Mouse (Mus musculus): ENCODE results near the gene Cog4. TPM values are rescaled to one million over a fixed set of nuclear protein-coding genes. Genes with fewer than 3 reads are reported as not detected.
A peak's percentile ranks its signal among the peaks of the same experiment; 100 is the strongest.
"Not testable (repeated sequence)": the region's sequence is repeated elsewhere in the genome, so short reads cannot be mapped to it uniquely, and the experiment has no call there.

Cog4 gene
- total and polyA plus RNA-seq, 2 experiments from 2014 or later, result 50.9 to 51.0 TPM

DNA sequence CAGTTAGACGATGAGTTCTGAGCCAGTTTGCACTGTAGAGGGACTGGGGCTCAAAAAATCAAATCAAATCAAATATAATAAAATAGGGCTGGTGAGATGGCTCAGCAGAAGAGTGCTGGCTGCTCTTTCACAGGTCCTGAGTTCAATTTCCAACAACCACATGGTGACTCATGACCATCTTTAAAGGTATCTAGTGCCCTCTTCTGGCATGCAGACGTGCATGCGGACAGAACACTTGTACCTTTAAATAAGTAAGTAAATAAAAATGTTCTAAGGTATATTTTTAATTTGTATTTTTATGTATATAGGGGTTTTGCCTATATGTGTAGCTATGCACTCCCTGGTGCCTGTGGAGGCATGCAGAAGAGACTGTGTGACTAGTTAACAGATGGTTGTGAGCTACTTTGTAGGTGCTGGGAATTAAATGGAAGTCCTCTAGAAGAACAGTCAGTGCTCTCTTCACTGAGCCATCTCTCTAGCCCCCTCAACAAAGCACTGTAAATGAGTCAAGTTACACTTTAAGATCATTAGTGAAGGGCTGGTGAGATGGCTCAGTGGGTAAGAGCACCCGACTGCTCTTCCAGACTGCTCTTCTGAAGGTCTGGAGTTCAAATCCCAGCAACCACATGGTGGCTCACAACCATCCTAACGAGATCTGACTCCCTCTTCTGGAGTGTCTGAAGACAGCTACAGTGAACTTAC is 10.5 kb downstream of the Cog4 start:
- H3K36me3 ChIP-seq (ENCODE audit: insufficient read depth, low read length), result peaks cover 61% of the 10 kb centered on the region
- ATAC-seq (ENCODE audit: low FRiP score), result no peak
- no peak overlapping the region for H3K27ac ChIP-seq (ENCODE audit: low read depth, low read length)
- DNase-seq (ENCODE audit: low spot score), result no peak
- H3K4me1 ChIP-seq (ENCODE audit: insufficient read depth, low read length), result no peaks in the 10 kb centered on the region
- no peak overlapping the region for H3K4me3 ChIP-seq (ENCODE audit: low read depth, low read length)
- H3K4me2 ChIP-seq (ENCODE audit: low read depth, low read length, poor library complexity, severe bottlenecking), result no peak overlapping the region
- WGBS, result 91% methylated on average over 4 of the region's 5 CpGs
- no peaks in the 10 kb centered on the region for H3K27me3 ChIP-seq (ENCODE audit: insufficient read depth, low read length)
- H3K9ac ChIP-seq (replicated peaks; ENCODE audit: low read length, poor library complexity, severe bottlenecking), result no peak overlapping the region
- H3K9me3 ChIP-seq (ENCODE audit: low read length), result no peaks in the 10 kb centered on the region
- peak; percentile 36 for TF ChIP-seq CTCF (IDR thresholded peaks at IDR 0.05)

DNA sequence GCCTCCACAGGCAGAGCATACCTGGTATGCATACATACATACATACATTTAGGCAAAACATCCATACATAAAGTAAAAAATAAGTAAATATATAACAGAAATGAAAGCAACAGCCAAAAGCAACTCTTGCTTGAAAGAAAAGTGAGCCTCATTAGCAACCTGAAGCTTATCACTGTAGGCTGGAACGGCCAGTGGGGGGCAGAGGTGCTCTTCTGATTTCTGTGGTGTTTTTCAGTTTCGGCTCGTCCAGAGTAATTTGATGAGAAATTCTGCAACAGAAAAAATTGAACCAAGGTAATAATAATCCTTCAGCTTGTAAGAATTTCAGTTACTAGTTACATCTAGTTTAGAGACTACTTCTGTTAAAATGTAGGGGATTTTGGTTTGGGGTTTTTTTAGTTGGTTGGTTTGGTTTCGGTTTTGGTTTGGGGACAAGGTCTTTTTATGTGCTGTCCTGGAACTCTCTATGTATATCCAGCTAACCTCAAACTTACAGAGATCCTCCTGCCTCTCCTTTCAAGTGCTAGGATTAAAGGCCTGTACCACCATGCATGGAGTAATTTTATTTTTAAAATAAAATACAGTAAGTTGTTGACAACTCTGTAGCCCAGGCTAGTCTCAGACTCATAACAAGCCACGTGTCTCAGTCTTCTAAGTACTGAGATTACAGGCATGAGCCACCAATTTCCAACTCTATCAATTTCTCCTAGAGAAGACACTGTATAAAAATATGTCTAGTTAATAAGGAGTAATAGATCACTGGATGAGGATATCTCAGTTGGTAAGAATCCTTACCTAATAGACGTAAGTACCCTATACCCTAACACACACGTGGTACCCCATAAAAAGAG is 13.5 kb downstream of the Cog4 start:
- no peak overlapping the region for H3K4me2 ChIP-seq (ENCODE audit: low read depth, low read length, poor library complexity, severe bottlenecking)
- no peaks in the 10 kb centered on the region for H3K9me3 ChIP-seq (ENCODE audit: low read length)
- no peak overlapping the region for H3K4me3 ChIP-seq (ENCODE audit: low read depth, low read length)
- H3K9ac ChIP-seq (replicated peaks; ENCODE audit: low read length, poor library complexity, severe bottlenecking), result no peak overlapping the region
- no peaks in the 10 kb centered on the region for H3K4me1 ChIP-seq (ENCODE audit: insufficient read depth, low read length)
- no peak overlapping the region for H3K27ac ChIP-seq (ENCODE audit: low read depth, low read length)
- WGBS, result 81% methylated on average over 7 of the region's 7 CpGs
- TF ChIP-seq CTCF (IDR thresholded peaks at IDR 0.05), result peak; percentile 44
- no peaks in the 10 kb centered on the region for H3K27me3 ChIP-seq (ENCODE audit: insufficient read depth, low read length)
- H3K36me3 ChIP-seq (ENCODE audit: insufficient read depth, low read length), result peaks cover 60% of the 10 kb centered on the region
- DNase-seq (ENCODE audit: low spot score), result peak; percentile 38
- ATAC-seq (ENCODE audit: low FRiP score), result no peak

GRCm38 (mm10) chr8:110861347-110862025 is 15.1 kb downstream of the Cog4 start:
- H3K4me1 ChIP-seq (ENCODE audit: insufficient read depth, low read length); ATAC-seq (ENCODE audit: low FRiP score); H3K9me3 ChIP-seq (ENCODE audit: low read length); DNase-seq (ENCODE audit: low spot score); H3K27me3 ChIP-seq (ENCODE audit: insufficient read depth, low read length); H3K4me3 ChIP-seq (ENCODE audit: low read depth, low read length); H3K4me2 ChIP-seq (ENCODE audit: low read depth, low read length, poor library complexity, severe bottlenecking); H3K9ac ChIP-seq (replicated peaks; ENCODE audit: low read length, poor library complexity, severe bottlenecking); H3K27ac ChIP-seq (ENCODE audit: low read depth, low read length): not testable (repeated sequence)
- WGBS, result 96% methylated on average over 7 of the region's 7 CpGs
- H3K36me3 ChIP-seq (ENCODE audit: insufficient read depth, low read length), result peaks cover 70% of the 10 kb centered on the region

GRCm38 (mm10) chr8:110870501-110870900 is 24.1 kb downstream of the Cog4 start:
- no peaks in the 10 kb centered on the region for H3K27me3 ChIP-seq (ENCODE audit: insufficient read depth, low read length)
- H3K9ac ChIP-seq (replicated peaks; ENCODE audit: low read length, poor library complexity, severe bottlenecking), result no peak overlapping the region
- no peak for ATAC-seq (ENCODE audit: low FRiP score)
- H3K4me3 ChIP-seq (ENCODE audit: low read depth, low read length), result no peak overlapping the region
- H3K36me3 ChIP-seq (ENCODE audit: insufficient read depth, low read length), result peaks cover 71% of the 10 kb centered on the region
- no peak overlapping the region for H3K4me2 ChIP-seq (ENCODE audit: low read depth, low read length, poor library complexity, severe bottlenecking)
- 94% methylated on average over 2 of the region's 2 CpGs for WGBS
- DNase-seq (ENCODE audit: low spot score), result no peak
- H3K27ac ChIP-seq (ENCODE audit: low read depth, low read length), result no peak overlapping the region
- H3K9me3 ChIP-seq (ENCODE audit: low read length), result no peaks in the 10 kb centered on the region
- no peak for TF ChIP-seq CTCF (IDR thresholded peaks at IDR 0.05)
- H3K4me1 ChIP-seq (ENCODE audit: insufficient read depth, low read length), result no peaks in the 10 kb centered on the region

DNA sequence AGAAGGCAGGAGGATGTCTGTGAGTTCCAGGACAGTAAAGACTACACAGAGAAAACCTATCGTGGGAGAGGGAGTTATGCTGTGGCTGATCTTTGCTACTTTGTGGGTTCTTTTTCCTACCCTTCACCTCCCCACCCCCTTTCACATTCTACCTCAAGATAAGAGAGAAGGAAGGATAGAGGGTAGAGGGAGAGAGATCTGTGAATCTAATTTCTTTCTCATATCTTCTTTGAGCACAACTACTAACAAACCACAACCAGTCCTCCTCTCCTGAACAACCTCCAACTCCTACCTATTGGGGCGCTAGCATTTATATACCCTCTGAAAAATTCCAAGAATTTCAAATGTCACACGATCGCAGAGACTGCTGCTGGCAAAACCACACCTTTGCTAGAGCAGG is 31.5 kb downstream of the Cog4 start:
- 97% methylated on average over 4 of the region's 4 CpGs for WGBS
- no peak for ATAC-seq (ENCODE audit: low FRiP score)
- Histone ChIP-seq H3K4me2 (ENCODE audit: low read depth, low read length, poor library complexity, severe bottlenecking) (no peak overlapping the region), H3K9me3 (ENCODE audit: low read length) (no peaks in the 10 kb centered on the region), H3K9ac (replicated peaks; ENCODE audit: low read length, poor library complexity, severe bottlenecking) (no peak overlapping the region), H3K27me3 (ENCODE audit: insufficient read depth, low read length) (no peaks in the 10 kb centered on the region), H3K4me3 (ENCODE audit: low read depth, low read length) (no peak overlapping the region), H3K36me3 (ENCODE audit: insufficient read depth, low read length) (peaks cover 57% of the 10 kb centered on the region), H3K4me1 (ENCODE audit: insufficient read depth, low read length) (no peaks in the 10 kb centered on the region), H3K27ac (ENCODE audit: low read depth, low read length) (no peak overlapping the region)
- no peak for TF ChIP-seq CTCF (IDR thresholded peaks at IDR 0.05)
- no peak for DNase-seq (ENCODE audit: low spot score)
